Mouse (Mus musculus) megakaryocyte, embryonic 14.5 days (primary cell): ENCODE data around the gene Apol8.

ENCODE experiments used
- FLI1 ChIP-seq: IDR thresholded peaks from 2 replicates; pipeline ENCODE4 v1.6.1; 2012; ENCODE audit warnings: low read length, inconsistent platforms, mixed read lengths
- GATA1 ChIP-seq: IDR thresholded peaks from 3 replicates; pipeline ENCODE4 v1.6.1; 2012; ENCODE audit warnings: mixed read lengths, low read length, inconsistent platforms, borderline replicate concordance

DNA sequence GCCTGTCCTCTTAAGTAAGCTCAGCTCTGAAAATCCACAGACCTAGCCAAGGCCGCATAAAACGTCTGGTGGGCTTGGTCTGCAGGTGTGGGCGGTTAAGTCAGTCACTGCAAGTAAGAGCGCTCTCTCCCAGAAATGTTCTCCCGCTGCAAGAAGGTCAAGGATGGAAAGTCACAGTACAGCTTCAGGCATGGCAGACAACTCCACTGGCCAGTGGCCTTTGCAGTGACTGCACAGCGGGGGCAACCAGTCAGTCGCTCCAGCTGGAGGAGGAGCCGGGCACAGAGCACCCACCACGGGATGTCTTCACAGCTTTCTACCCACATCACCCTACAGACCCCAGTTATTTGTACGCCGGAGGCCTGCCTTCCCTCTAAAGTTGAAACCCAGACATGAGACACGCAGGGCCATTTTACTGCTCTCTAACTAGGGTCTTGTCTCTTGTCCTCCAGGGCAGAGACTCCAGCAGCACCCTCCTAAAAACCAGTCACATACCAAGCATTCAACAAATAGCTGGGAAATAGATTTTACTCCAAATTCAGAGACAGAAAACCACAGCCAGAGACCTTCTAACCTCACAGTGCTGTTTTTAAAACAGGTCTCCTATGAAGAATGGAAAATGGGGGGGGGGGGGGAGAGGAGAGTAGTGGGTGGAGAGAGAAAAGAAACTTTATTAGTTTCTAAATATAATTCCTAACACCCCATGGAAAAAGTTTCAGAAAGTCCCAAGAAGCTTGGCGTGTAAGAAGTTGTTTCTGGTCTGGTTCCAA is 37.5 kb upstream of the Apol8 start:
- no peak for TF ChIP-seq FLI1
- no peak for TF ChIP-seq GATA1
